ENCODE assay signal across 21 mouse cellular contexts in the genomic region with DNA sequence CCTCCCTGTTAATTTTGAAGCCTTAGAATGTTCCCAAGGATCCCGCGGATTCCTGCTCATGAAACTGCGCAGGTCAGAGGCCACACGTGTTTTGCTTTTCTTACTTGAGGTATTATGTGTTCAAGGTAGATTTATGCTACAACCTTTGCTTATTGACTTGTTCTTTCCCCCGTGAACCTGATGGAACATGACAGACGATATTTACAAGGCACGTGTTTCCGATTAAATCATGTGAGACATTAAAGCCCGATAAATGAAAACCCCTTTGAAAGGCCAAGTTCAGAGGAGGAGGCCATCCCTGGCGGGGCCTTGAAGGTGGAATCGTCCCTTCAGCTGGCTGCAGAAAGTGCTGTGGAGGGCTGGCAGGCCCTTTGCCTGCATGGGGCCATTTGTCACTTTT. TPM values are rescaled to one million over a fixed set of nuclear protein-coding genes. Genes with fewer than 3 reads are reported as not detected.
A peak's percentile ranks its signal among the peaks of the same experiment; 100 is the strongest.
DNase-seq lines count a peak whose midpoint lies in the region; ATAC-seq and TF ChIP-seq lines count a peak whose summit lies in the region.
"Had no signal": no experiment of that assay in that cellular context is flagged by ENCODE, and none has a peak within 500 bp of the region (broad histone marks: within the 10 kb centered on the region; RNA-seq: fewer than 3 reads in every experiment).

No protein-coding gene starts in this region.

- no peak overlapping the region for H3K9ac ChIP-seq in hindbrain, embryonic 11.5 days (ENCODE audit: low read depth, low read length)
- no peak overlapping the region for H3K9ac ChIP-seq in hindbrain, postnatal 0 days (replicated peaks; ENCODE audit: low read length)
- no peak overlapping the region for H3K9ac ChIP-seq in embryonic facial prominence, embryonic 11.5 days (replicated peaks; ENCODE audit: low read length)
- H3K9ac ChIP-seq: forebrain, embryonic 13.5 days; heart, embryonic 15.5 days; hindbrain, embryonic 12.5 days had no signal

- ATAC-seq in hindbrain, embryonic 11.5 days (ENCODE audit: low FRiP score), result no peak
- ATAC-seq in hindbrain, postnatal 0 days, result no peak
- ATAC-seq in embryonic facial prominence, embryonic 11.5 days (replicated peaks; ENCODE audit: insufficient number of reproducible peaks, low FRiP score, low TSS enrichment, low read depth), result no peak
- ATAC-seq: forebrain, embryonic 13.5 days; intestine, embryonic 16.5 days had no signal

- no peaks in the 10 kb centered on the region for H3K27me3 ChIP-seq in hindbrain, embryonic 11.5 days (ENCODE audit: control insufficient read depth, insufficient read depth, low read length)
- no peaks in the 10 kb centered on the region; the same call in 1 of the 2 replicates for H3K27me3 ChIP-seq in hindbrain, postnatal 0 days (ENCODE audit: insufficient read depth, low read length)
- H3K27me3 ChIP-seq in embryonic facial prominence, embryonic 11.5 days (ENCODE audit: control insufficient read depth, insufficient read depth, low read length), result no peaks in the 10 kb centered on the region
- peaks cover 64% of the 10 kb centered on the region for H3K27me3 ChIP-seq in limb, embryonic 10.5 days (ENCODE audit: low read depth, poor library complexity, severe bottlenecking)
- H3K27me3 ChIP-seq: CH12.LX; forebrain, embryonic 13.5 days; hindbrain, embryonic 12.5 days had no signal

- no peaks in the 10 kb centered on the region for H3K9me3 ChIP-seq in hindbrain, embryonic 11.5 days (ENCODE audit: control insufficient read depth, low read length)
- H3K9me3 ChIP-seq in hindbrain, postnatal 0 days (ENCODE audit: low read length), result no peaks in the 10 kb centered on the region
- H3K9me3 ChIP-seq in embryonic facial prominence, embryonic 11.5 days (replicated peaks; ENCODE audit: control insufficient read depth, low read length), result no peaks in the 10 kb centered on the region
- H3K9me3 ChIP-seq in limb, embryonic 10.5 days (replicated peaks), result no peaks in the 10 kb centered on the region
- H3K9me3 ChIP-seq: forebrain, embryonic 13.5 days; heart, embryonic 15.5 days; hindbrain, embryonic 12.5 days had no signal

- H3K36me3 ChIP-seq in hindbrain, embryonic 11.5 days (ENCODE audit: control insufficient read depth, insufficient read depth, low read length), result no peaks in the 10 kb centered on the region
- H3K36me3 ChIP-seq in hindbrain, postnatal 0 days (ENCODE audit: insufficient read depth, low read length), result no peaks in the 10 kb centered on the region
- H3K36me3 ChIP-seq in embryonic facial prominence, embryonic 11.5 days (replicated peaks; ENCODE audit: control insufficient read depth, insufficient read depth, low read depth, low read length), result no peaks in the 10 kb centered on the region
- H3K36me3 ChIP-seq in limb, embryonic 10.5 days, result no peaks in the 10 kb centered on the region
- H3K36me3 ChIP-seq: heart, embryonic 15.5 days; hindbrain, embryonic 12.5 days had no signal

- no peak overlapping the region for H3K27ac ChIP-seq in hindbrain, embryonic 11.5 days (ENCODE audit: low read depth, low read length)
- no peak overlapping the region for H3K27ac ChIP-seq in hindbrain, postnatal 0 days
- H3K27ac ChIP-seq in embryonic facial prominence, embryonic 11.5 days (replicated peaks; ENCODE audit: low read depth, low read length), result no peak overlapping the region
- peak overlapping the region; percentile 87 for H3K27ac ChIP-seq in limb, embryonic 10.5 days
- H3K27ac ChIP-seq: forebrain, embryonic 13.5 days; heart, adult 2 months; heart, embryonic 15.5 days; hindbrain, embryonic 12.5 days had no signal

- peak; percentile 39 for DNase-seq in hindbrain, embryonic 11.5 days (ENCODE audit: low spot score)
- no peak for DNase-seq in hindbrain, postnatal 0 days (ENCODE audit: low spot score)
- peak; percentile 93 for DNase-seq in embryonic facial prominence, embryonic 11.5 days (ENCODE audit: low spot score)
- peak; percentile 77 for DNase-seq in limb, embryonic 10.5 days (ENCODE audit: low spot score)
- peak; percentile 74 for DNase-seq in mesoderm, embryonic 11.5 days (ENCODE audit: low read depth, low spot score)
- DNase-seq in urinary bladder, postnatal 36 days (ENCODE audit: low spot score in 2 of 2), result no peak
- no peak for DNase-seq in gastrocnemius, postnatal 25 days
- DNase-seq in adipocyte (ENCODE audit: low spot score), result no peak
- DNase-seq: adrenal gland, adult 8-10 months; adrenal gland, postnatal 36 days; cerebellum, adult 2 months; cerebellum, postnatal 10 days; heart, adult 2 months; heart, postnatal 14 days; kidney, adult 8-10 months had no signal

- no peak overlapping the region for H3K4me3 ChIP-seq in hindbrain, embryonic 11.5 days (ENCODE audit: low read depth, low read length)
- no peak overlapping the region for H3K4me3 ChIP-seq in hindbrain, postnatal 0 days (ENCODE audit: low read length)
- no peak overlapping the region for H3K4me3 ChIP-seq in embryonic facial prominence, embryonic 11.5 days (ENCODE audit: low read depth, low read length)
- no peak overlapping the region for H3K4me3 ChIP-seq in limb, embryonic 10.5 days
- H3K4me3 ChIP-seq: forebrain, embryonic 13.5 days; heart, adult 2 months; heart, embryonic 15.5 days; hindbrain, embryonic 12.5 days had no signal

- H3K4me1 ChIP-seq in hindbrain, embryonic 11.5 days (replicated peaks; ENCODE audit: control insufficient read depth, insufficient read depth, low read length), result 0 out of 2 replicates have a peak, but pooled peaks cover 2% of the 10 kb centered on the region
- no peaks in the 10 kb centered on the region for H3K4me1 ChIP-seq in hindbrain, postnatal 0 days (ENCODE audit: insufficient read depth, low read length)
- H3K4me1 ChIP-seq in embryonic facial prominence, embryonic 11.5 days (ENCODE audit: control insufficient read depth, insufficient read depth, low read length), result peaks cover 14% of the 10 kb centered on the region
- peaks cover 94% of the 10 kb centered on the region for H3K4me1 ChIP-seq in limb, embryonic 10.5 days
- H3K4me1 ChIP-seq: forebrain, embryonic 13.5 days; heart, embryonic 15.5 days had no signal

- no peak for TF ChIP-seq CTCF in hindbrain, postnatal 0 days (IDR thresholded peaks at IDR 0.05; ENCODE audit: low read depth)

- no peak overlapping the region for H3K4me2 ChIP-seq in hindbrain, embryonic 11.5 days (replicated peaks; ENCODE audit: low read depth, low read length)
- no peak overlapping the region for H3K4me2 ChIP-seq in hindbrain, postnatal 0 days (ENCODE audit: low read depth, low read length)
- no peak overlapping the region for H3K4me2 ChIP-seq in embryonic facial prominence, embryonic 11.5 days (ENCODE audit: low read depth, low read length)
- H3K4me2 ChIP-seq: forebrain, embryonic 13.5 days; heart, embryonic 11.5 days; heart, embryonic 15.5 days; hindbrain, embryonic 12.5 days had no signal

- WGBS in hindbrain, embryonic 11.5 days, result 73% methylated on average over 11 of the region's 11 CpGs
- WGBS in hindbrain, postnatal 0 days, result 80% methylated on average over 11 of the region's 11 CpGs
- 35% methylated on average over 11 of the region's 11 CpGs for WGBS in embryonic facial prominence, embryonic 11.5 days
- 29% methylated on average over 11 of the region's 11 CpGs for WGBS in limb, embryonic 10.5 days

RNA-seq across cellular contexts. Expression of a gene that starts 26.1 kb away (rescaled TPM):
- 4.0 and 6.3 TPM in 2 replicates for polyA plus RNA-seq in hindbrain, embryonic 11.5 days (2014; fragmentation: Nextera tagmentation; extraction: Ambion mirVana)
- total RNA-seq in hindbrain, postnatal 0 days (2014; rRNA removed), result 2.8 and 11.9 TPM in 2 replicates
- polyA plus RNA-seq in hindbrain, postnatal 0 days (2015; fragmentation: Nextera tagmentation; extraction: Ambion mirVana), result 2.1 and 4.1 TPM in 2 replicates
- 7.7 and 8.4 TPM in 2 replicates for polyA plus RNA-seq in embryonic facial prominence, embryonic 11.5 days (2014; fragmentation: Nextera tagmentation; extraction: Ambion mirVana)
- 5.1 and 9.9 TPM in 2 replicates for polyA plus RNA-seq in limb, embryonic 10.5 days (2016; fragmentation: Nextera tagmentation; extraction: Ambion mirVana)
- not detected for total RNA-seq in gastrocnemius, postnatal 25 days (2021)

Comparison
In these comparisons a context has a peak if more than half of its experiments do, and no peak if none do; other contexts are left out.
1. DNase-seq: peak in hindbrain, embryonic 11.5 days (single experiment), embryonic facial prominence, embryonic 11.5 days (single experiment), limb, embryonic 10.5 days (single experiment) and mesoderm, embryonic 11.5 days (single experiment); none in hindbrain, postnatal 0 days (single experiment), urinary bladder, postnatal 36 days (0 of 2), gastrocnemius, postnatal 25 days (single experiment) and adipocyte (single experiment).